Mouse (Mus musculus) testis, postnatal 14 days (tissue): ENCODE results near the gene Alpl.
A peak's percentile ranks its signal among the peaks of the same experiment; 100 is the strongest.

ENCODE experiments used
- DNase-seq: peaks from one replicate; pipeline ENCODE4 v3.0.0; 2021; ENCODE audit warnings: low spot score

The Alpl gene

DNA sequence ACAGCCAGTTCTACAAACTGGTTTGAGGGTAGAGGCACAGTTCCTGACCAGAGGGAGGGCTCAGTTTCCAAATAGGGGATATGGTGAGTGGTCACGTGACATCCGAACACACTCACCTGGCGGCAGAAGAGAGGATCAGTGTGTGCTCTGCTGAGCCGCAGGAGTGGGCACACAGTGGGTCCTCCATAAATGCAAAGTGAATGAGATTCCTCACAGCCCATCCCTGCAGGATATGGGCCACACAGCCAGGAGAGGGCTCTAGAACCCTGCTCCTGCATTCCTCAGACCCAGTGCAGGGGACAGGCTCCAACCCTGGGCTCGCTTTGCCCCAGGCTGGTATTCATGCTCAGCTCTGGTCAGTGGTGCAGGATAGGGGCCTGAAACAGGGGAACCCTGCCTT lies 62.7 kb downstream of the Alpl start:
- no peak for DNase-seq

GRCm38 (mm10) chr4:137732962-137733361 lies 63.2 kb downstream of the Alpl start:
- DNase-seq = no peak

GRCm38 (mm10) chr4:137732361-137732760 lies 63.8 kb downstream of the Alpl start:
- no peak for DNase-seq

- DNase-seq = no peak
These were observed 64.3 kb downstream of the Alpl start for GRCm38 (mm10) chr4:137731891-137732290.

GRCm38 (mm10) chr4:137730757-137731156 lies 65.4 kb downstream of the Alpl start:
- no peak for DNase-seq

DNA sequence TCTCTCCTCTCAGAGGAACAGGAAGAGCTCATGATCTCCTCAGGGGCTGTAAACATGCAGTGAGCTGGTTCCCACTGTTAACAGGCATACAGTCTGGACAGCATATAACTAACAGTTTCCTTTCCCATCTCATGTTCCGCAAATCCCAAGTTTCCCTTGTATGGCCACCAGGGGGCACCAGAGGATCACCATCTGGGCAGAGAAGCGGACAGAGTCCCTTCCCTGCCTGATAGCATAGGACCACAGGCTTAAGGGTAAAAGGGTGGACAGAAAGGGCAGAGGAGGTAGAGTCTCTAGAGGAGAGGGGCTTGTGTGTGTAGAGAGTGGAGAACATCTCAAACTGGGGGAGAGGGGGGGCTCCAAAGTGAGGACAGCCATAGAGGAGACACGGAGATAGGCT lies 66.0 kb downstream of the Alpl start:
- peak; percentile 78 for DNase-seq

GRCm38 (mm10) chr4:137729155-137729855 lies 66.9 kb downstream of the Alpl start:
- DNase-seq = no peak

DNA sequence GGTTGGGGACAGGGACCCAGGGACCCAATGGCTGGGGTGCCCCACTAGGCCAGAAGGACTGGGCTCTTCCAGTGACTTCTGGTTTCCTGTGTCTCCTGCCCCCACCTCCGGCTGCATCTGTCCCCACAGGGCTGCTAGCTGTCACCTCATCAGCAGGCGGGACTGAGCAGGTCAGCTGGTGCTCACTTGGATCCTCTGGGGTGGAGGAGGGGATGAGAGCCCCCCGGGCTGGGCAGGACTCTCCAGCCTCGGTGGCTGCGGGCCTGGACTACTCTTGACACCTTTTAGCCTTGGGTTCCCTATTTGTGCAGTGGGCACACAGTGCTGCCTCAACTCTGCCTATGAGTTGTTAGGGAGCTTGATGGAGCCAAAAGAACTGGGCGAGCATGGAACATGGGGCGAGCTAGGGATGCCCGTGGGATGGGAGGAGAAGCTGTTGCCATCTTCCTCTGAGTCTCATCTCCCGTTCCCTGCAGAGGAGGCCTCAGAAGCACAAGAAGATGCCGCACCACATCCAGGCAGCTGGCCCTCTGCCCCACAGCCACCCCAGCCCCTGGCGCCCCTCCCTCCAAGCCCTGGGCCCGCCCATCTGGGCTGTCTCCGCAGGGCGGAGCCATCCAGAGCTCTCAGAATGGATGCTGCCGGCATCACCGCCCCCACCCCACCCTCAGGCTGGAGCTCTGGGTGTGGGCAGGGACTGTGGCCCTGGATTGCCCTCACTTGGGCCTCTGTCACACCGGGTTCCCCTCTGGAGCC lies 67.6 kb downstream of the Alpl start:
- DNase-seq = no peak

DNA sequence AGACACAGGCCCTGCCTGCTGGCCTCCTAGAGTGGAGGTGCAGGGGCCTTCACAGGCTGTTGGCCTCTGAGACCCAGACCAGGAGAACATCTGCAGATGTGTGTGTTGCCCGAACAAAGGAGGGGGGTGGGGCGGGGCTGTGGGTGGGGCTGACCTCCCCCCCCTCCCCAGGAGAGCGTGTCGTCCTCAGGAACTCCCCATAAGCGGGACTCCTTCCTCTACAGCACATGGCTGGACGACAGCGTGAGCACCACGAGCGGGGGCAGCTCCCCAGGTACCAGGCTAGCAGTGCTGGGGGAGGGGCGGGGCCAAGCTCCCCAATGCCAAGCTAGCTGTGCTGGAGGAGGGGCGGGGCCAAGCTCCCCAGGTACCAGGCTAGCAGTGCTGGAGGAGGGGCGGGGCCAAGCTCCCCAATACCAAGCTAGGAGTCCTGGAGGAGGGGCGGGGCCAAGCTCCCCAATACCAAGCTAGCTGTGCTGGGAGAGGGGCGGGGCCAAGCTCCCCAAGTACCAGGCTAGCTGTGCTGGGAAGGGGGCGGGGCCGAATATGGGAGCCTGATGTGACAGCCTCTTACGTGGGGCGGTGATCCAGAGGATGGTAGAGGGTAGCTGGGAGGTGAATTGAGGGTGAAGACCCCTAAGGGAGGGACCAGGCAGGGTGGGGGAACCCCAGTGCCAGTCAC lies 68.5 kb downstream of the Alpl start:
- no peak for DNase-seq

DNA sequence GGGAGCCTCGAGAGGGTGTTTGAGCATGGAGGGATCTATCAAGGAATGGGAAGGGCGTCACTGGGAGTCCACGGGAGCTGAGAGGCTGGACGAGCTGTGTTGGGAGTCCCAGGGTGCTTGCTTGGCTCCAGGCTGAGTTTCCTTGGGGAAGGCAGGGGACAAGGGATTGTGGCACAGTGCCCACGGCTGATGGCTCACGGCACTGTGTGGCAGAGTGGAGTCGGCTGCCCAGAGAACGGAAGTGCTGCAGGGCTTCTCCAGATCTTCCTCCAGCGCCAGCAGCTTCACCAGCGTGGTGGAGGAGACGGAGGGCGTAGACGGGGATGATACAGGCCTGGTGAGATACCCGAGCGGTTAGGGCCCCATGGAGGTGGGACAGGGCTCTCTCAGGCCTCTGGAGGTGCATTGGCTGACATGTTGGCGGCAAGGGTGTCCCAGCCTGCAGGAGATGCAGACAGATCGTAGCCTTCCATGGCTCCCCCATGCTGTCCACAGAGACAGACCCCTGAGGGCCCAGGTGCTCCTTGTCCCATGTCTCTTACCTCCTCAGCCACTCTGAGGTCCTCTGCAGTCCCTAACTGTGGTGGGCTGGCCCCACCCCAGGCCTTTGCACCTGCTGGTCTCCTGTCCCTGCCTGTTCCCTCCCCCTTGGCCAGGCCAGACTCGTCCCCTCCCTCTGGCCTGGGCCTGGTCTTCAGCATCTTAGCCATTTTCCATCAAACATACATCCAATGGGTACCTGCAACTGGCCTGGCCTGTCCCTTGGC lies 69.3 kb downstream of the Alpl start:
- no peak for DNase-seq

- no peak for DNase-seq
These were observed 70.5 kb downstream of the Alpl start for GRCm38 (mm10) chr4:137725541-137726145.

- DNase-seq = peak; percentile 74
These were observed 71.4 kb downstream of the Alpl start for GRCm38 (mm10) chr4:137724766-137725165.

DNA sequence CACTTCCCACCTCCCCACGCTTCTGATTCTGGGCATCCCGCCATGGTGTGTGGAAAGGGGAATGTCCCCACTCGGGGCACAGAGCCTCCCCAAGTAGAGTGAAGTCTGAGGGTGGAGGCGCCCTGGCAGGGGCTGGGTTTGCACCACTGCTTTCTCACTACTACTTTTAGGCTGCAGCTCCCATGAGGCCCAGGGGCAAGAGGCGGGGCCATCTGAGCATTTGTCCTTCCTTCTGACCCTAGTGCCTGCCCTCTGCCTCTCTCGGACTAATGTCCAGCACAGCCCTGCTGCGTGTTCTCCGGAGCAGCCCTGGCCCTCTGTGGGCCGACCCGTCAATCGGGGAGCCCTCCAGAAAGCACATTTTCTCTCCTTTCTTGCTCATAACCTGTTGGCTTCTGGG lies 72.0 kb downstream of the Alpl start:
- DNase-seq = no peak

DNA sequence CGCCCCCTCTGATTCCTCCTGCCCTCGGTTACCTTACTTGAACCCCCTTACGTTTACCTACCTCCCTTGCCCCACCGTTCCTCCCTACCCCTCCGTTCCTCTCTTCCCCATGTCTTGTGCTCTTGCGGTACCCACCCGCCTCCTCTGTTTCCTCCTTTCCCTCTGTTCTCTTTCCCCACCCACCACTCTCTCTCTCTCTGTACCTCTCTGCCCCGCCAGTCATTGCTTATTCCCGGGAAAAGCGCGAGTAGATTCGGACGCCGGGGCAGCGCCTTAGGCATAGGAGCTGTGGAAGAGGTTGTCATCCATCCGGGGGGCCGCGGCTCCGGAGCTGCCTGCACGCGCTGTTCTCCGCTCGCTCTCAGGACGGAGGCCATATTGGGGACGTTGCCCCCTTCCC lies 72.7 kb downstream of the Alpl start:
- DNase-seq = no peak

DNA sequence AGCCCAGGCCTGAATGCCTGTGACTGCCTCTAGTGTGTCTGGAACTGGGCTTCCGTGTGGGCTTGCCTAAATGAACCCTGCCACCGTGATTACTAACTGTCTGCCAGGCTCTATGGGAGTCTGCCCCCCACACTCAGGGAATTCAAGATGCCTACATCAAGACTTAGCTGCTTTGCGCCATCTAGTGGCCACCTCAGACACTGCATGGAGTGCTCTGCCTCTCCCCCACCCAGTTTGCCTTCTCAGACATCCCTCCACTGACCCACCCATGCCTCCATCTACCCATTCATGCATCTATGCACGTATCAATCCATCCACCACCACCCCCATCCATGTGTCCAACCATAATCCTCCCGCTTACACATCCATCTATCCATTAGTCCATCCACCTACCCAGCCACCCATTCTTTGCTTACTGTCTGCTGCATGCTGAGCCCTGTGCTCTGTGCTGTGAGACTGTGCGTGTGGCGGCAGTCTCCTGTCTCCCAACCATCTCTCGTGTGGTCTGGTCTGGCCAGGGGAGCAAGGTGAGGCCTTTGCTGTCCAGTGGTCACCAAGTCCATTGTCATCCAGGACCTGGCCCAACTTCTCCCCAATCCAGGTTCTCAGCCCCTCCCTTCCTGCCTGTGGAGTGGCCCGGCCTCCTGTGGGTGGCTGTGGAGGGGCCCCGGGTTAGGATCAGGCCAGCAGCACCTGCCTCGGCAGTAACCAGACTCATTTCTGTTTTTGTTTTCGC lies 73.3 kb downstream of the Alpl start:
- peak; percentile 58 for DNase-seq

DNA sequence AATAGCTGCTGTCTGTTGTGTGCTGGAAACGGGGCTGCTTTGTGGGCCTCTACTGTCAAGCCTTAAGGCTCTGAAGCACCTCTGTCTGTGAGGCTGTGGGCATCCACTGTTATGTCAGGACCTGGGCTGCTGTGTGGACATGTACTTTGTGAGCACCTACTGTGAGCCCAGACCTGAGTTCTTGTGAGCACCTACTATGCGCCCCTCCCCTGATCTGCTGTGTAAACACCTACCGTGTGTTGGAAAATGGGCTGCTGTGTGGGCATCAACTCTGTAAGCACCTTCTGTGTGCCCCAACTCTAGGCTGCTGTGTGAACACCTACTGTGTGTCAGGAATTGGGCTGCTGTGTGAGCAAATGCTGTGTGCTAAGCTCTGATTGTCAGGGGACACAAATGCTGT lies 74.0 kb downstream of the Alpl start:
- no peak for DNase-seq

GRCm38 (mm10) chr4:137721563-137721962 lies 74.6 kb downstream of the Alpl start:
- no peak for DNase-seq

GRCm38 (mm10) chr4:137719378-137720077 lies 76.7 kb downstream of the Alpl start:
- no peak for DNase-seq

GRCm38 (mm10) chr4:137717671-137718070 lies 78.5 kb downstream of the Alpl start:
- no peak for DNase-seq

- no peak for DNase-seq
These were observed 79.2 kb downstream of the Alpl start for GRCm38 (mm10) chr4:137717005-137717404.
